Mouse (Mus musculus) CD4-positive, CD25-positive, alpha-beta regulatory T cell, adult 9 weeks (primary cell): ENCODE data around the gene Sult2a7. TPM values are rescaled to one million over a fixed set of nuclear protein-coding genes. Genes with fewer than 3 reads are reported as not detected.

Experiments used
- polyA plus RNA-seq: library from polyadenylated mRNA; unstranded; fragments of 100-300 nt; shearing (Covaris generic); gene quantifications from one replicate; pipeline ENCODE4 v1.2.1, GENCODE M21; 2017

Gene Sult2a7
- not detected for polyA plus RNA-seq

GRCm38 (mm10) chr7:14494130-14494529 lies at the start of gene Sult2a7:
Gene Sult2a7 (minus strand): TSS chr7:14494230.

DNA sequence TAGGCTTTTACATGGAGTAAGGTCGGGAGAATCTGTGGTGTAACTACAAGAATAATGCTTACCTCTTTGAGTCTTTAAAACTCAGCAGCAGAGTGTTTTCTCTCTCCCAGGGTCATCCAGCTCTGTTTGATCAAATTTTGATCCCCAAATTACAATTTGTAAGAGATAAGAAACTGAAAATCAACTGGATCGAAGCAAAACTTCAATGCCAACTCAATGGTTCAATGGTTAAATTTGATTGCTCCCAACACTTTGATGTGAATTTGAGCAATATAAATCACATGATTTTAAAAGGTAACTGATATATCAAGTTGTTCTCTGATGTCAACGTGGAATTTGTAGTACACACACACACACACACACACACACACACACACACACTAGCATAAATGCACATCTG lies 47.5 kb downstream of the Sult2a7 start, which contains the start of gene Sult2a8:
TSS of gene Sult2a8 (minus strand) at position 236 of the 400 bp plus-strand sequence.

Other genes starting within 250 kb of the Sult2a7 start
- gene Sult2a6, start 239.4 kb downstream of the Sult2a7 start, polyA plus RNA-seq, result not detected
- not detected for gene Obox8, start 160.7 kb downstream of the Sult2a7 start, polyA plus RNA-seq
- not detected for gene Sult2a8, start 47.5 kb downstream of the Sult2a7 start, polyA plus RNA-seq
- not detected for gene Vmn1r90, start 69.3 kb upstream of the Sult2a7 start, polyA plus RNA-seq
- not detected for gene Obox7, start 165.3 kb upstream of the Sult2a7 start, polyA plus RNA-seq